Mouse (Mus musculus): ENCODE measurements at regions not wholly inside any gene's neighbourhood (a gene's known extent, or its start where the extent isn't known, plus 50 kb on each side); places are given as distances from the start of the nearest gene placed in this dataset.

GRCm38 (mm10) chr9:41892841-41893240, 231.3 kb downstream of the Sorl1 start:
- no peak for TF ChIP-seq CTCF (IDR thresholded peaks at IDR 0.05; ENCODE audit: insufficient read depth, low read length)
- no peak for TF ChIP-seq POLR2A (IDR thresholded peaks at IDR 0.05; ENCODE audit: borderline replicate concordance, extremely low read depth, low read depth, low read length)
